Mouse (Mus musculus) hindbrain, embryonic 15.5 days (tissue): ENCODE measurements around the gene L3mbtl4. TPM values are rescaled to one million over a fixed set of nuclear protein-coding genes. Genes with fewer than 3 reads are reported as not detected.

ENCODE experiments used
- ATAC-seq: fragments of 200-750 bp; cut with Nextera tagmentation; 2 replicates; pipeline ENCODE4 v1.8.0; 2017; ENCODE audit warnings: low read depth, moderate number of reproducible peaks, moderate TSS enrichment; ENCODE audit not compliant: low FRiP score
- H3K27ac ChIP-seq: fragments of 300-500 bp; sonication (generic); replicated peaks from 2 replicates; pipeline ENCODE4 v1.5.1; 2015; ENCODE audit warnings: mild to moderate bottlenecking, inconsistent platforms
- H3K27me3 ChIP-seq: fragments of 300-500 bp; sonication (generic); 2 replicates; pipeline ENCODE4 v1.6.1; 2015; ENCODE audit warnings: control low read depth, inconsistent platforms
- H3K36me3 ChIP-seq: fragments of 300-500 bp; sonication (generic); 2 replicates; pipeline ENCODE4 v1.6.1; 2015; ENCODE audit warnings: control low read depth, inconsistent platforms
- H3K4me1 ChIP-seq: fragments of 300-500 bp; sonication (generic); replicated peaks from 2 replicates; pipeline ENCODE4 v1.6.1; 2015; ENCODE audit warnings: control low read depth, inconsistent platforms
- H3K4me2 ChIP-seq: fragments of 300-500 bp; sonication (generic); 2 replicates; pipeline ENCODE4 v1.6.1; 2015; ENCODE audit warnings: moderate library complexity, mild to moderate bottlenecking, inconsistent platforms
- H3K4me3 ChIP-seq: fragments of 300-500 bp; sonication (generic); 2 replicates; pipeline ENCODE4 v1.5.1; 2015; ENCODE audit warnings: mild to moderate bottlenecking, inconsistent platforms
- H3K9ac ChIP-seq: fragments of 300-500 bp; sonication (generic); 2 replicates; pipeline ENCODE4 v1.6.1; 2015; ENCODE audit warnings: inconsistent platforms
- H3K9me3 ChIP-seq: fragments of 300-500 bp; sonication (generic); 2 replicates; pipeline ENCODE4 v1.6.1; 2016; ENCODE audit warnings: control low read depth, inconsistent platforms
- WGBS: fragments of 180-500 bp; shearing (Covaris S2); methylation state at CpG from one replicate; pipeline ENCODE4 v1.1.7; 2015; 5-methylcytosine and 5-hydroxymethylcytosine counted together
- polyA plus RNA-seq: library from polyadenylated mRNA; unstranded; fragments of >200 nt; fragmentation: Nextera tagmentation; extraction: Ambion mirVana; gene quantifications from 2 replicates; pipeline ENCODE4 v1.2.1, GENCODE M21; 2015

L3mbtl4 gene
- polyA plus RNA-seq, 1 experiment from 2014 or later: 4.5 TPM

- no peaks in the 10 kb centered on the region for H3K36me3 ChIP-seq
- no peaks in the 10 kb centered on the region for H3K27me3 ChIP-seq
- no peak within 1 kb of the TSS for H3K4me3 ChIP-seq
- no peaks in the 10 kb centered on the region for H3K9me3 ChIP-seq
- ATAC-seq: no peak
- H3K9ac ChIP-seq: no peak within 1 kb of the TSS
- 92% methylated on average over 6 of the region's 6 CpGs for WGBS
- H3K4me1 ChIP-seq: no peaks in the 10 kb centered on the region
- no peak within 1 kb of the TSS for H3K27ac ChIP-seq
- H3K4me2 ChIP-seq: no peak within 1 kb of the TSS
Observed at GRCm38 (mm10) chr17:68826323-68826722, 552.7 kb downstream of the L3mbtl4 start, which contains the start of gene Tmem200c. Tmem200c (plus strand) TSS chr17:68826623.
